Mouse (Mus musculus) activated CD4-positive, CD25-positive, alpha-beta regulatory T cell, adult 4 months (primary cell): ENCODE data around the gene Tenm3. TPM values are rescaled to one million over a fixed set of nuclear protein-coding genes. Genes with fewer than 3 reads are reported as not detected.

Source experiments
- ATAC-seq: one replicate; pipeline ENCODE4 v1.8.0; 2017
- polyA plus RNA-seq, 2 experiments: library from polyadenylated mRNA; unstranded; fragments of 100-300 nt; shearing (Covaris generic); gene quantifications; one replicate each; pipeline ENCODE4 v1.2.1; 2017

The Tenm3 gene
- polyA plus RNA-seq, 2 experiments from 2014 or later = not detected

- ATAC-seq = no peak
Observed at GRCm38 (mm10) chr8:48445690-48446089, 398.1 kb downstream of the Tenm3 start.

- ATAC-seq = no peak
Observed at GRCm38 (mm10) chr8:48439491-48439890, 404.3 kb downstream of the Tenm3 start.

- ATAC-seq = no peak
Observed at GRCm38 (mm10) chr8:48437523-48438207, 406.1 kb downstream of the Tenm3 start.

GRCm38 (mm10) chr8:48425101-48425500 is 418.6 kb downstream of the Tenm3 start:
- ATAC-seq = peak; percentile 36

- no peak for ATAC-seq
Observed at GRCm38 (mm10) chr8:48417714-48418113, 426.0 kb downstream of the Tenm3 start.

GRCm38 (mm10) chr8:48410916-48411315 is 432.8 kb downstream of the Tenm3 start:
- no peak for ATAC-seq

GRCm38 (mm10) chr8:48400572-48400972 is 443.2 kb downstream of the Tenm3 start:
- no peak for ATAC-seq

- no peak for ATAC-seq
Observed at GRCm38 (mm10) chr8:48385833-48386232, 457.9 kb downstream of the Tenm3 start.

GRCm38 (mm10) chr8:48380035-48380434 is 463.7 kb downstream of the Tenm3 start:
- no peak for ATAC-seq

- no peak for ATAC-seq
Observed at GRCm38 (mm10) chr8:48376774-48377173, 467.0 kb downstream of the Tenm3 start.

- ATAC-seq = no peak
Observed at GRCm38 (mm10) chr8:48375183-48375582, 468.6 kb downstream of the Tenm3 start.

- no peak for ATAC-seq
Observed at GRCm38 (mm10) chr8:48373404-48373803, 470.3 kb downstream of the Tenm3 start.

- ATAC-seq = no peak
Observed at GRCm38 (mm10) chr8:48367164-48367563, 476.6 kb downstream of the Tenm3 start.

- ATAC-seq = no peak
Observed at GRCm38 (mm10) chr8:48356849-48357248, 486.9 kb downstream of the Tenm3 start.

- no peak for ATAC-seq
Observed at GRCm38 (mm10) chr8:48353458-48353857, 490.3 kb downstream of the Tenm3 start.

GRCm38 (mm10) chr8:48348901-48349300 is 494.9 kb downstream of the Tenm3 start:
- no peak for ATAC-seq

GRCm38 (mm10) chr8:48348386-48348785 is 495.4 kb downstream of the Tenm3 start:
- ATAC-seq = no peak

GRCm38 (mm10) chr8:48343067-48343420 is 500.7 kb downstream of the Tenm3 start:
- ATAC-seq = no peak

- ATAC-seq = no peak
Observed at GRCm38 (mm10) chr8:48342321-48343066, 501.3 kb downstream of the Tenm3 start.

- ATAC-seq = no peak
Observed at GRCm38 (mm10) chr8:48341692-48342091, 502.1 kb downstream of the Tenm3 start.

- no peak for ATAC-seq
Observed at GRCm38 (mm10) chr8:48341276-48341675, 502.5 kb downstream of the Tenm3 start.

GRCm38 (mm10) chr8:48322655-48323265 is 521.0 kb downstream of the Tenm3 start:
- no peak for ATAC-seq

- no peak for ATAC-seq
Observed at GRCm38 (mm10) chr8:48322240-48322639, 521.5 kb downstream of the Tenm3 start.

- no peak for ATAC-seq
Observed at GRCm38 (mm10) chr8:48319674-48320073, 524.1 kb downstream of the Tenm3 start.
